Mouse (Mus musculus): ENCODE data around the gene Rft1. TPM values are rescaled to one million over a fixed set of nuclear protein-coding genes. Genes with fewer than 3 reads are reported as not detected.

Gene Rft1
- polyA plus RNA-seq, 1 experiment from 2014 or later = 14.7 TPM

- Histone ChIP-seq H3K4me3 (ENCODE audit: low read length) (no peak overlapping the region), H3K9me3 (ENCODE audit: control insufficient read depth, low read length) (no peaks in the 10 kb centered on the region), H3K27ac (ENCODE audit: low read length) (peak overlapping the region; percentile 55), H3K4me2 (ENCODE audit: low read depth, low read length) (no peak overlapping the region), H3K9ac (ENCODE audit: low read depth, low read length) (no peak overlapping the region), H3K36me3 (ENCODE audit: control insufficient read depth, insufficient read depth, low read length) (no peaks in the 10 kb centered on the region), H3K27me3 (replicated peaks; ENCODE audit: control insufficient read depth, insufficient read depth, low read length) (no peaks in the 10 kb centered on the region), H3K4me1 (ENCODE audit: control insufficient read depth, insufficient read depth, low read length) (peaks cover 44% of the 10 kb centered on the region)
- WGBS = 77% methylated on average over 2 of the region's 2 CpGs
- ATAC-seq = peak; percentile 64
These were observed 17.1 kb upstream of the Rft1 start for GRCm38 (mm10) chr14:30637087-30637486.

GRCm38 (mm10) chr14:30638009-30638408 is 16.2 kb upstream of the Rft1 start:
- no peak overlapping the region for H3K4me3 ChIP-seq (ENCODE audit: low read length)
- peaks cover 44% of the 10 kb centered on the region for H3K4me1 ChIP-seq (ENCODE audit: control insufficient read depth, insufficient read depth, low read length)
- ATAC-seq = no peak
- H3K27me3 ChIP-seq (replicated peaks; ENCODE audit: control insufficient read depth, insufficient read depth, low read length) = no peaks in the 10 kb centered on the region
- H3K9me3 ChIP-seq (ENCODE audit: control insufficient read depth, low read length) = no peaks in the 10 kb centered on the region
- H3K27ac ChIP-seq (ENCODE audit: low read length) = no peak overlapping the region
- 77% methylated on average over 4 of the region's 4 CpGs for WGBS
- H3K36me3 ChIP-seq (ENCODE audit: control insufficient read depth, insufficient read depth, low read length) = no peaks in the 10 kb centered on the region
- H3K9ac ChIP-seq (ENCODE audit: low read depth, low read length) = no peak overlapping the region
- H3K4me2 ChIP-seq (ENCODE audit: low read depth, low read length) = no peak overlapping the region

DNA sequence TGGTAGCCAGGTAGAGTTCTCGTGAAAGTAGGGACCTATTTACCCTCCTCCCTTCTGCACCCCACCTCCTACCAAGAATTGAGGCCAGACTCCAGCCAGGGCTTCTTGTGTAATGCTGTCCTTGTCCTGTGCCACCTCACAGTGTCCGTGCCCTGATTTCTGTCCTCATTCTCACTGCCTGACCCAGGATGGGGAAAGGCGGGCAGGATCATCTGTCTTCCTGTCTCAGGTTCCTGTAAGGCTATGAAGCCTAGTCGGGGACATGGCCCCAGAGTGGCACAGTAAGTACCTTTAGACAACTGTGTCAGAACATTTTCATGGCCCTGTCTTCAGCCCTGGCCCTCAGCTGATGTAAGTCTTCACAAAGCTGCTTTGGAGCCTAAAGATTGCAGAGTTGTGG is 15.5 kb upstream of the Rft1 start:
- H3K36me3 ChIP-seq (ENCODE audit: control insufficient read depth, insufficient read depth, low read length) = no peaks in the 10 kb centered on the region
- H3K9me3 ChIP-seq (ENCODE audit: control insufficient read depth, low read length) = no peaks in the 10 kb centered on the region
- peaks cover 43% of the 10 kb centered on the region for H3K4me1 ChIP-seq (ENCODE audit: control insufficient read depth, insufficient read depth, low read length)
- H3K27me3 ChIP-seq (replicated peaks; ENCODE audit: control insufficient read depth, insufficient read depth, low read length) = no peaks in the 10 kb centered on the region
- WGBS = 83% methylated on average over 4 of the region's 4 CpGs
- H3K4me2 ChIP-seq (ENCODE audit: low read depth, low read length) = no peak overlapping the region
- no peak for ATAC-seq
- no peak overlapping the region for H3K4me3 ChIP-seq (ENCODE audit: low read length)
- no peak overlapping the region for H3K27ac ChIP-seq (ENCODE audit: low read length)
- no peak overlapping the region for H3K9ac ChIP-seq (ENCODE audit: low read depth, low read length)

- Histone ChIP-seq H3K4me3 (ENCODE audit: low read length) (no peak overlapping the region), H3K9ac (ENCODE audit: low read depth, low read length) (no peak overlapping the region), H3K9me3 (ENCODE audit: control insufficient read depth, low read length) (no peaks in the 10 kb centered on the region), H3K4me2 (ENCODE audit: low read depth, low read length) (no peak overlapping the region), H3K27me3 (replicated peaks; ENCODE audit: control insufficient read depth, insufficient read depth, low read length) (no peaks in the 10 kb centered on the region), H3K27ac (ENCODE audit: low read length) (no peak overlapping the region), H3K36me3 (ENCODE audit: control insufficient read depth, insufficient read depth, low read length) (no peaks in the 10 kb centered on the region), H3K4me1 (ENCODE audit: control insufficient read depth, insufficient read depth, low read length) (peaks cover 15% of the 10 kb centered on the region; the same call in 1 of the 2 replicates)
- no peak for ATAC-seq
- 78% methylated on average over 2 of the region's 2 CpGs for WGBS
These were observed 12.4 kb upstream of the Rft1 start for GRCm38 (mm10) chr14:30641748-30642147.

- Histone ChIP-seq H3K9ac (ENCODE audit: low read depth, low read length) (no peak overlapping the region), H3K4me2 (ENCODE audit: low read depth, low read length) (no peak overlapping the region), H3K27me3 (replicated peaks; ENCODE audit: control insufficient read depth, insufficient read depth, low read length) (no peaks in the 10 kb centered on the region), H3K4me1 (ENCODE audit: control insufficient read depth, insufficient read depth, low read length) (0 out of 2 replicates have a peak, but pooled peaks cover 6% of the 10 kb centered on the region), H3K36me3 (ENCODE audit: control insufficient read depth, insufficient read depth, low read length) (no peaks in the 10 kb centered on the region), H3K9me3 (ENCODE audit: control insufficient read depth, low read length) (no peaks in the 10 kb centered on the region), H3K27ac (ENCODE audit: low read length) (no peak overlapping the region), H3K4me3 (ENCODE audit: low read length) (no peak overlapping the region)
- ATAC-seq = no peak
- WGBS = 91% methylated on average over 2 of the region's 2 CpGs
These were observed 10.1 kb upstream of the Rft1 start for GRCm38 (mm10) chr14:30644026-30644425.

DNA sequence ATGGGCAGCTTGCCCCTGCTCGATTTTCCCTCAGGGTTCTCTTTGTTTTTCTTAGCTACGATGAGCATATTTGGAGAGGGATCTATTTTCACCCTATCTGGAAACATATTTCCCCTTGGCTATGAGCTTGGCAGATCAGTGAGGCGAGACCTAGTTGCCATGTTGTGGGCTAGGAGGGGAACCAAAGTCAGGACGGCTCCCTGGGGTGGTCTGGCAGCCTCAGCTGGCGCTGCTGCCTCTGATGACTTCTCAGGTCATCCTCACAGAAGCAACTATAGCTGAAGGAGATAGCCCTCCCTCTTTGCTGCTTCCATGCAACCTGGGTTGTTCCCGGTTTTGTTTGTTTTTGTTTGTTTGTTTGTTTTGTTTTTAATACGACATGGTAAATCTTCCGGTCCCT is 9.1 kb upstream of the Rft1 start:
- WGBS = 69% methylated on average over 8 of the region's 8 CpGs
- H3K27me3 ChIP-seq (replicated peaks; ENCODE audit: control insufficient read depth, insufficient read depth, low read length) = no peaks in the 10 kb centered on the region
- no peak overlapping the region for H3K27ac ChIP-seq (ENCODE audit: low read length)
- H3K9me3 ChIP-seq (ENCODE audit: control insufficient read depth, low read length) = no peaks in the 10 kb centered on the region
- H3K9ac ChIP-seq (ENCODE audit: low read depth, low read length) = no peak overlapping the region
- no peak overlapping the region for H3K4me3 ChIP-seq (ENCODE audit: low read length)
- H3K4me2 ChIP-seq (ENCODE audit: low read depth, low read length) = no peak overlapping the region
- H3K36me3 ChIP-seq (ENCODE audit: control insufficient read depth, insufficient read depth, low read length) = no peaks in the 10 kb centered on the region
- H3K4me1 ChIP-seq (ENCODE audit: control insufficient read depth, insufficient read depth, low read length) = 0 out of 2 replicates have a peak, but pooled peaks cover 6% of the 10 kb centered on the region
- no peak for ATAC-seq

DNA sequence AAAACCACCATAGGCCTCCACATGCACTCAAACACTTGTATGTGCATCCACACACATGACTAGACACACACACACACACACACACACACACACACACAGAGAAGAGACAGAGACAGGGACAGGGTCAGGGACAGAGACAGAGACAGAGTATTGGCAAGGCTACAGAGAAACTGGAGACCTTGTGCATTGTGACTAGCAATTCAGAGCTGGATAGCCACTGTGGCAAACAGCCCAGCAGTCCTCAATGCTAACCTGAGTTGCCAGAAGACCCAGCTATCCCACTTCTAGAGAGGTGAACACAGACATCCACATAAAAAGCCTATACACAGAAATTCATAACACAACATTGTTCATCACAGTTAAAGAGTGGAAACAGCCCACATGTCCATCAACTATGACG is 7.7 kb upstream of the Rft1 start:
- Histone ChIP-seq H3K9me3 (ENCODE audit: control insufficient read depth, low read length) (no peaks in the 10 kb centered on the region), H3K4me1 (ENCODE audit: control insufficient read depth, insufficient read depth, low read length) (no peaks in the 10 kb centered on the region), H3K36me3 (ENCODE audit: control insufficient read depth, insufficient read depth, low read length) (no peaks in the 10 kb centered on the region), H3K4me3 (ENCODE audit: low read length) (no peak overlapping the region), H3K9ac (ENCODE audit: low read depth, low read length) (no peak overlapping the region), H3K27me3 (replicated peaks; ENCODE audit: control insufficient read depth, insufficient read depth, low read length) (no peaks in the 10 kb centered on the region), H3K4me2 (ENCODE audit: low read depth, low read length) (no peak overlapping the region), H3K27ac (ENCODE audit: low read length) (no peak overlapping the region)
- ATAC-seq = no peak
- WGBS = 61% methylated on average over 1 of the region's 1 CpGs

DNA sequence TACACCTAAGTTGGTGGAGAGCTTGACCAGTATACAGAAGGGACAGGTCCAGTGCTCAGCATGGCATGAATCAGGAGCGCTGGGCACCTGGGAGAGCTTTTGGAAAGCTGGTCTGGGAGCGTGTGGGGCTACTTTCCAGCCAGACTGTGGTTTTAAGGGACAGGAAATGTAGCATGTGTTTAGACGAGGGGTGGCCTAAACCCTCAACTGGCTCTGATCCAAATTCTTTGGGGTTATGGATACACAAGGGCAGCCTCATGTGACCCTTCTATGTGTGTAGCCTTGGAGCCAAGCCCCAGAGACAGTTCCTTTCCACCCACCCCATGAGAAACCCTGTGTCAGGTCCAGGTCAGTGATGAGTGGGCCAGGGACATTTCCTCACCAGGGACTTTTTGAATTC is 5.7 kb upstream of the Rft1 start:
- 61% methylated on average over 3 of the region's 3 CpGs for WGBS
- Histone ChIP-seq H3K36me3 (ENCODE audit: control insufficient read depth, insufficient read depth, low read length) (no peaks in the 10 kb centered on the region), H3K9ac (ENCODE audit: low read depth, low read length) (no peak overlapping the region), H3K4me1 (ENCODE audit: control insufficient read depth, insufficient read depth, low read length) (no peaks in the 10 kb centered on the region), H3K27ac (ENCODE audit: low read length) (no peak overlapping the region), H3K9me3 (ENCODE audit: control insufficient read depth, low read length) (no peaks in the 10 kb centered on the region), H3K4me3 (ENCODE audit: low read length) (no peak overlapping the region), H3K27me3 (replicated peaks; ENCODE audit: control insufficient read depth, insufficient read depth, low read length) (no peaks in the 10 kb centered on the region), H3K4me2 (ENCODE audit: low read depth, low read length) (no peak overlapping the region)
- no peak for ATAC-seq

DNA sequence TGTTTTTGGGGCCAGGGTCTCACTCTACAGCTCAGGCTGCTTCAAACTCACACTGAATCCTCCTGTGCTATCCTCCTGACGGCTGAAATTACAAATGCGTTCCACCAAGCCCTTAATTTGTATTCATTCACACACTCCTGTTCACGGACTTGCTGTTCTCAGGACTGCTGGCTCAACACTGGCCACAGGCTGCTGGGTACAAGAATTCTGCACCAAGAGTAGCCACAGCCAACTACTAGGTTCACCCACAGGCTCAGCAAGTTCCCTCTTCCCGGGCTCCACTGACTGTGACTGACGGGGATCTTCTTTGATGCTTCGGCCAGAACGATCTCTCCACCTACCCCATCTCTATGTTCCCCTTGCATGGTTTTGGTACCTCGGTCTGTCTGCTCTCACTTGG is 4.4 kb upstream of the Rft1 start:
- Histone ChIP-seq H3K27me3 (replicated peaks; ENCODE audit: control insufficient read depth, insufficient read depth, low read length) (no peaks in the 10 kb centered on the region), H3K9me3 (ENCODE audit: control insufficient read depth, low read length) (no peaks in the 10 kb centered on the region), H3K4me2 (ENCODE audit: low read depth, low read length) (no peak overlapping the region), H3K9ac (ENCODE audit: low read depth, low read length) (no peak overlapping the region), H3K36me3 (ENCODE audit: control insufficient read depth, insufficient read depth, low read length) (no peaks in the 10 kb centered on the region), H3K4me3 (ENCODE audit: low read length) (no peak overlapping the region), H3K27ac (ENCODE audit: low read length) (no peak overlapping the region), H3K4me1 (ENCODE audit: control insufficient read depth, insufficient read depth, low read length) (peaks cover under 1% of the 10 kb centered on the region)
- no peak for ATAC-seq
- 79% methylated on average over 8 of the region's 8 CpGs for WGBS

GRCm38 (mm10) chr14:30650969-30651368 is 3.2 kb upstream of the Rft1 start:
- Histone ChIP-seq H3K9ac (ENCODE audit: low read depth, low read length) (no peak overlapping the region), H3K36me3 (ENCODE audit: control insufficient read depth, insufficient read depth, low read length) (no peaks in the 10 kb centered on the region), H3K4me3 (ENCODE audit: low read length) (no peak overlapping the region), H3K9me3 (ENCODE audit: control insufficient read depth, low read length) (no peaks in the 10 kb centered on the region), H3K27me3 (replicated peaks; ENCODE audit: control insufficient read depth, insufficient read depth, low read length) (no peaks in the 10 kb centered on the region), H3K27ac (ENCODE audit: low read length) (no peak overlapping the region), H3K4me1 (ENCODE audit: control insufficient read depth, insufficient read depth, low read length) (peaks cover 5% of the 10 kb centered on the region), H3K4me2 (ENCODE audit: low read depth, low read length) (no peak overlapping the region)
- peak; percentile 56 for ATAC-seq
- 14% methylated on average over 4 of the region's 4 CpGs for WGBS
